Mouse (Mus musculus) spleen, postnatal 36 days (tissue): Measurements from ENCODE around the gene Pou6f1.
"Not testable (repeated sequence)": the region's sequence is repeated elsewhere in the genome, so short reads cannot be mapped to it uniquely, and the experiment has no call there.

Source experiments
- DNase-seq, 2 experiments: peaks; one replicate each; pipeline ENCODE4 v3.0.0; 2022; ENCODE audit warnings: low spot score in 2 of 2, mixed read lengths in 1 of 2

The Pou6f1 gene

GRCm38 (mm10) chr15:100599276-100600046 lies at the start of gene Pou6f1:
Gene Pou6f1 (minus strand): TSS chr15:100599984.
- peak in 1 of 2 experiments; percentile 22 for DNase-seq

GRCm38 (mm10) chr15:100646161-100646560 lies 46.4 kb upstream of the Pou6f1 start:
- no peak for DNase-seq

- no peak for DNase-seq
Measured at GRCm38 (mm10) chr15:100642451-100642850, 42.7 kb upstream of the Pou6f1 start.

GRCm38 (mm10) chr15:100641226-100641810 lies 41.5 kb upstream of the Pou6f1 start:
- no peak for DNase-seq

DNA sequence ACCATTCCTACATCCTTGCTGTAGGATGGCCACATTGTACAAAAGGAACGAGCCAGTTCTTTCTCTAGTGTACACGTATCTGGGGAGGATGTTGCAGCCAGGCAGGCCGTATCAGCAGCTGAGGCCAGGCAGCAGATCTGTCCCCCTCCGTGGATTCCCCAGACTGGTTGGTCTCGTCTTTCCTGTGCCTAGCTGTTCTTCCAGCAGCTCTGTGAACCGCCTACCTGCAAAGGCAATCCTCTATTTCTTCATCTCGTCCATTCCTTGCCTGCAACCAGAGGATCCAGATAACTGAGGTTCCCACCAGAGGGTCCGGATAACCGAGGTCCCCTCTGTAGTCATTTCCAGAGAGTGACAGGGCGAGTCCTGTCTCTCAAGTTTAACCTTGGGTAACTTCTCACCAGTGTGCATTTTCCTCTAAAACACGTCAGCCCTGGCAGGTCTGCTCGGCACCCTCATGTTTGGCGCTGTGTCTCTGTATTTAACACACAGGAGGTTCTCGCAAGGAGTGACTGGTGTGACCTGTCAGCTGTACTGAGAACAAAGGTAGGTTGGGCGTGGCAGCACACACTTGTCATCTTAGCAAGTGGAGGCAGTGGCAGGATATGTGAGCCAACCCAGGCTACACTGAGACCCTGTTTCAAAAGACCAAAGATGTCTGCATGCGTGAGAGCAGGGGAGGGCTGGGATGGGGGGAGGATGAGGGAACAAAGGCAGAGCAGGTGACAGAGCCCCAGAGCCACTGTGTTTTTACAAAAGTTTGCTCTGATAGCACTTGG lies 40.4 kb upstream of the Pou6f1 start:
- DNase-seq: no peak

DNA sequence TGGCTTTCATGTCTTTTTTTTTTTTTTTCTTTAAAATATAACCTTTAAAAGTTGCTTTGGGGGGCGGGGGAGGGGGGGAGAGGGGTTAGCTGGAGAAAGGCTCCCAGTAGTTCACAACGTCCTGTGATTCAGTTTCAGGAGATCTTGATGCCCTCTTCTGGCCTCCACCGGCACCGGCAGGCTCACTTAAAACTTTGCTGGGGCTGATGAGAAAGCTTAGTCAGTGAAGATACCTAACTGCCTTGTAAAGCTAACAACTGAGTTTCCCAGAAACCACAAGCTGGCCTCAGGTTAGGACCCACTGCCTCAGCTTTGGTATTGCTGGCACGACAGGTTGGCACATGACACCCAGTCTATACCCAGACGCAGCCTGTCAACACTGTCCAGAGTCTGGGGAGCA lies 37.9 kb upstream of the Pou6f1 start:
- peak; percentile 46 to 61 for DNase-seq

GRCm38 (mm10) chr15:100636700-100637501 lies 37.1 kb upstream of the Pou6f1 start, which contains the start of gene Smagp:
Gene Smagp (minus strand): TSS chr15:100636940.
- peak in 1 of 2 experiments; percentile 45 for DNase-seq

DNA sequence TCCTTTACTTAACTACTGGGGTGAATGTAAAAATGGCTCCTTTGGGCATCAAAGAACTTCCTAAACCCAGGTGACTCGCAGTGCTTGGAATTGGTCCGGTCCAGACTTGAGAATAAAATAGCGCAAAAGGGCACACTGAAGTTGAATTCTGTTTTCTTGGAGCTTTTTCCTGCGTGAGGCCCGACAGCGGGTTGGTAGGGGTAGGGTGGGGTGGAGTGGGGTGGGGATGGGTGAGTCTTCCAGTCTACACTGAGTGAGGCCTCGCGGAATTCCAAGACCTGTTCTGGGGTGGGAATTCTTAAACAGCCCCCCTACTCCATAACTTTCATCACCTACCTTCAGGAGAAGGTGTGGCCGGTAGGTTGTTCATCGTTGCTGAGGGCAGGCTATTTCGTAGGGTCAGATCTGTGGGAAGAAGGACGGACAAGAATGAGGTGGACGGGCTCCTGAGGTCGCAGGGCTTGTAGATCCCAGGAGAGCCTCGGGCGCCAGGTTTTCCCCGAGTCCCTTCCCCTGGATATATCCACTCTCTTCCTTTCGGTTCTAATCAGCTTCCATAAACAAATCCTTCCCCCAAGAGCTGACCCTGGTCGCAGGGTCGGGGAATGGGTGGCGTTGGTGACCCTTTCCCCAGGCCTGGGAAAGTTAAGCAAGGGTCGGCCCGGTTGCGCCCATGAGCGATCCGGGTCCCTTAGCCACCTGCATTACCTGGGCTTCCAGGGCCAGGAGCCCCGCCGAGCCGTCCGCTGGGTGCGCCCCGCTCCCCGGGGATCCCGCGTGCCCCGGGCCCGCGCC lies 36.3 kb upstream of the Pou6f1 start:
- no peak for DNase-seq

DNA sequence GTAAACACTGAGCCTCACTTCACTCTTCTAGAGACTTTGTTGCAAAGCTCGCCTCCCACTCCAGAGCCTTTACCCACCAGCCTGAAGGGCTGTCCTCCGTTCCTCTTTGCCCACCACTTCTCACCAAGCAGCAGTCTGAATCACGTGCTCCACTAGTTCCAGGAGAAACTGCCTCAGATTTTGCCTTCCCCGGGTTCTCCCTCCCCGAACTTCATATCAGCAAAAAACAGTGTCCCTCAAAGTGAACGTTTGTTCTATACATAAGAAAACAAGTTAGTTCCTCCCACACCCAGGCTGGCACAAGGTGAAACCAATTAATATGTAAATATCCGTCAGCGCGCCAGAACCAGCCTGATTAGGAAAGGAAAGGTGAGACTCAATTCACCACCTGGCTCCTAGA lies 35.5 kb upstream of the Pou6f1 start:
- no peak for DNase-seq

DNA sequence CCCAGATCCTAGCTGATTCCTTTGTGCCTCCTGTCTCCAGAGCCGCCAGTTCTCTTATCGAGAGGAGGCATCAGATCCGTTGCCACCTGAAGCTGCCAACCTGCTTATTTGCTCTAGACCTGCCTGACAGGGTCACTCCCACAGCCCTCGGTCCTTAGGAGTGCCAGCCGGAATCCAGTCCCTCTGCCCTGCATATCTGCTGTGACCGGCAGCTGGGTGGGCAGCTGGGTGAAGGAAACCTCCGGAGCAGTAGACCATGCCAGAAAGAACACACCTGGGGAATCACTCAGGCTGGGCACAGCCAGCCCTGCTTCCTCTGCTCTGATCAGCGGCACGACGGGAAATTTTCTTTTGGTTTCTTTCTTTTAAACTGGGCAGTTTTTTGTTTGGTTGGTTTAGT lies 33.6 kb upstream of the Pou6f1 start:
- DNase-seq: peak; percentile 29 to 38

GRCm38 (mm10) chr15:100632323-100632722 lies 32.5 kb upstream of the Pou6f1 start:
- no peak for DNase-seq

DNA sequence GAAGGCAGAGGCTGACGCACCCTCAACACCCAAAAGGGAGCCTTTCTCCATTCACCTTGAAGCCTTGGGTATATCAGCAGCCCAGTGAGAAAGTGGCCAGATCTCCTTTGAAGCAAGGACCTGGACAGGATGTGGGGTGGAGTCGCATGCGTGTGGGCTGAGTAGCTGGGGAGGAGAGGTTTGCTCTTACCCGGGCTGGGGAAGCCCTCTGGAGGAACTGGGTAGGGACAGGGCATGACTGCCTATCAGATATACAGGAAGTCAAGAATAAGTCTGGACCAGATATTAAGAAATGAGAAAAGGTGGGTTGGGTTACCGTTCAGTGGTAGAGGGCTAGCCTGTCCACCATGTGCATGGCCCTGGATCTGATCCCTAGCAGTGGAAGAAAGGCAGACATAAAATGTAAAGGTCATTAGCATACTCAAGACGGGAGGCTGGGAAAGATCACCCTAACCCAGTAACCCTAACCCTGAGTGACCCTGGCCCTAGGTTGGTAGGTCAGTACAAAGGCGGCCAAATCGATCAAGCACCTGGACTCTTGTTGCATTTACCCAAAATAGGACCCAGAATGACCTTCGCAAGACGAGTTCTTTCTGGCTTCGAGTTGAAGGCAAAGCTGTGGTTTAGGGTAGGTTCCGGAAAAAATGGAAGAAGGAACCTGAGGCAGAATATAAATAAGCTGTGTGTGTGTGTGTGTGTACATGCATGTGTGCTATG lies 31.8 kb upstream of the Pou6f1 start:
- DNase-seq: no peak

- DNase-seq: no peak
Measured at GRCm38 (mm10) chr15:100630126-100630525, 30.3 kb upstream of the Pou6f1 start.

DNA sequence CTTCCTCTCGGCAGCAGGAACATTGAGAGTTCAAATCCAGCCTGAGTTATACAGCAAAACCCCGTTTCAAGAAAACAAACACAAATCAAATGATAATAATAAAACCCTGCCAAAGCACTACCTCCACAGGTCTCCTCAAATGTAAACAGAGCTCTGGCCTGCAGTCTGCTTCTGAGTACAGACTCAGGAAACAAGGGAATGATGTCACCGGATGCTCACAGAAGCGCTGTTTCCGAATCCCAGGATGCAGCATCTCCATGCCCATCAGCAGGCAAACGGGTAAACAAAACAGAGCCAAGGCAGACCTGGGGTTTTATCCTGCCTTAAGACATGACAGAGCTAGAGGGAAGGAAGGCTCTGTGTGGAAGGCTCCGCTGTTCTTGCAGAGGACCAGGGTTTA lies 29.0 kb upstream of the Pou6f1 start:
- no peak for DNase-seq

GRCm38 (mm10) chr15:100627774-100628370 lies 28.1 kb upstream of the Pou6f1 start:
- DNase-seq: no peak

GRCm38 (mm10) chr15:100627287-100627686 lies 27.5 kb upstream of the Pou6f1 start:
- DNase-seq: no peak

GRCm38 (mm10) chr15:100624435-100624834 lies 24.7 kb upstream of the Pou6f1 start:
- DNase-seq: no peak

DNA sequence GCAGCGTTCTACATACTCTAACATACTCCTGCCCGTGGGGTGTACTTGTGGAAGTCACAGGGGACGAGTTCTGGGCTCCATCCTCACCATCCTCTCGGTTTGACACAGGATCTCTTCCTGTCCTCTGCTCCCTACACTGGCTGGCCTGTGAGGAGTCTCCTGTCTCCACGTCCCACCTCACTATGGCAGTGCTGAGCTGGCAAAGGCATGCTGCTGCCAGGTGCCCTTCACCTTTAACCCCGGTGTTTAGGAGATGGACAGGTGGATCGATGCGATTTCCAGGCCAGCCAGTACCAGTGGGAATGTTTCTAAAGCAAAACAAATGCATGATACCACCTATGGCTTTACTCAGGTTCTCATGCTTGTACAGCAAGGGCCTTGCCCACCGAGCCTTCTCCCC lies 24.0 kb upstream of the Pou6f1 start:
- DNase-seq: no peak

DNA sequence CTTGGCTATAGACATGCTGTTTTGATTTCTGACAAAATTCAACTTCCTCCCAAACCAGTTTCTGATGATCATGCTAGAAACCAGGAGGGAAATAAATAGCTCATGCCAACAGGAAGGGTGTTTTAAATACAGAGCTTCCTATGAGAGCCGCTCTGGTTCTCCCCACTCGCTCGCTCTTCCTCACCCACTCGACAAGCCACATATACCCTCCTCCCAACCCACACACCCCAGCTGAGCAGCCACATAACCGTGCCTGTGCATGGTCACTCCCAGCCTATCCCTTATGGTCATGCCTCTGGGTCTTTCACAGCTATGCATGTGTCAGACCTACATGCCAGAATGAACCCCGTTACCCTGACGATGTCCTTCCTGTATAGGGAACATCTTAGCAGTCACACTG lies 22.4 kb upstream of the Pou6f1 start:
- no peak for DNase-seq

GRCm38 (mm10) chr15:100621671-100622070 lies 21.9 kb upstream of the Pou6f1 start:
- not testable (repeated sequence) for DNase-seq
